Mouse (Mus musculus): ENCODE data around the gene Keap1. TPM values are rescaled to one million over a fixed set of nuclear protein-coding genes. Genes with fewer than 3 reads are reported as not detected.
A peak's percentile ranks its signal among the peaks of the same experiment; 100 is the strongest.
"Not testable (repeated sequence)": the region's sequence is repeated elsewhere in the genome, so short reads cannot be mapped to it uniquely, and the experiment has no call there.

The Keap1 gene
- polyA plus RNA-seq, 1 experiment from 2014 or later, result 65.2 TPM

- H3K27ac ChIP-seq, result no peak overlapping the region
- H3K36me3 ChIP-seq, result no peaks in the 10 kb centered on the region
- no peak for ATAC-seq (ENCODE audit: insufficient number of reproducible peaks, insufficient read depth, low FRiP score, low TSS enrichment, low read depth)
- H3K4me3 ChIP-seq (replicated peaks), result no peak overlapping the region
- WGBS, result 68% methylated on average over 6 of the region's 6 CpGs
- no peak overlapping the region for H3K4me2 ChIP-seq
- H3K9ac ChIP-seq (replicated peaks), result no peak overlapping the region
- H3K4me1 ChIP-seq (replicated peaks), result peaks cover 6% of the 10 kb centered on the region
- no peaks in the 10 kb centered on the region for H3K9me3 ChIP-seq
- no peaks in the 10 kb centered on the region for H3K27me3 ChIP-seq
These were observed 21.4 kb upstream of the Keap1 start for GRCm38 (mm10) chr9:21260491-21261040.

DNA sequence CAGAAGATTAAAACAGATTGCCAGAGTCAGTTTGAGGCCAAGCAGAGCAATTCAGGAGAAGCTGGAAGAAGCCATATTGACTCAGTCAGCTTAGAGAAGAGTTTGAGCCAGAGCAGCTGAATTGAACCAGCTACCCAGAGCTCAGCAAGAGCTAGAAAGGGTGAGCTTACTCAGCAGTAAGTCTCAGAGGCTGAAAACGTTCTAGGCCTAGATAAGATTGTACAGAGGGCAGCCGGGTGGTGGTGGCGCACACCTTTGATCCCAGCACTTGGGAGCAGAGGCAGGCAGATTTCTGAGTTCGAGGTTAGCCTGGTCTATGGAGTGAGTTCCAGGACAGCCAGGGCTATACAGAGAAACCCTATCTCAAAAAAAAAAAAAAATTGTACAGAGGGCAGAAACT lies 17.2 kb upstream of the Keap1 start:
- H3K4me3 ChIP-seq (replicated peaks); H3K27ac ChIP-seq; H3K36me3 ChIP-seq; H3K9me3 ChIP-seq; H3K4me2 ChIP-seq; H3K4me1 ChIP-seq (replicated peaks); H3K9ac ChIP-seq (replicated peaks); ATAC-seq (ENCODE audit: insufficient number of reproducible peaks, insufficient read depth, low FRiP score, low TSS enrichment, low read depth): not testable (repeated sequence)
- peaks cover 16% of the 10 kb centered on the region for H3K27me3 ChIP-seq
- WGBS, result 90% methylated on average over 4 of the region's 4 CpGs

DNA sequence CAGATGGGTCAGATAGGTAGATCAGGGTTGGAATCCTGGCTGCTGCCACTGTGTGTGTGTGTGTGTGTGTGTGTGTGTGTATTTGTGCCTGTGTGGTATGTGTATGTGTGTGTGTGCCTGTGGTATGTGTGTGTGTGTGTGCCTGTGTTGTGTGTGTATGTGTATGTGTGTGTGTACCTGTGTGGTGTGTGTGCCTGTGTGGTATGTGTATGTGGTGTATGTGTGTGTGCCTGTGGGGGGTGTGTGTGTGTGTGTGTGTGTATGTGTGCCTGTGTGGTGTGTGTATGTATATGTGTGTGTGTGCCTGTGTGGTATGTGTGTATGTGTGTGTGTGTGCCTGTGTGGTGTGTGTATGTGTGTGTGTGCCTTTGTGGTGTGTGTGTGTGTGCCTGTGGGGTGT lies 15.5 kb upstream of the Keap1 start:
- Histone ChIP-seq H3K27me3 (peaks cover 32% of the 10 kb centered on the region), H3K27ac (no peak overlapping the region), H3K9ac (replicated peaks) (no peak overlapping the region), H3K9me3 (no peaks in the 10 kb centered on the region), H3K4me3 (replicated peaks) (no peak overlapping the region), H3K4me1 (replicated peaks) (peaks cover 12% of the 10 kb centered on the region), H3K4me2 (no peak overlapping the region), H3K36me3 (no peaks in the 10 kb centered on the region)
- no peak; the same call in 1 of the 2 replicates for ATAC-seq (ENCODE audit: insufficient number of reproducible peaks, insufficient read depth, low FRiP score, low TSS enrichment, low read depth)

DNA sequence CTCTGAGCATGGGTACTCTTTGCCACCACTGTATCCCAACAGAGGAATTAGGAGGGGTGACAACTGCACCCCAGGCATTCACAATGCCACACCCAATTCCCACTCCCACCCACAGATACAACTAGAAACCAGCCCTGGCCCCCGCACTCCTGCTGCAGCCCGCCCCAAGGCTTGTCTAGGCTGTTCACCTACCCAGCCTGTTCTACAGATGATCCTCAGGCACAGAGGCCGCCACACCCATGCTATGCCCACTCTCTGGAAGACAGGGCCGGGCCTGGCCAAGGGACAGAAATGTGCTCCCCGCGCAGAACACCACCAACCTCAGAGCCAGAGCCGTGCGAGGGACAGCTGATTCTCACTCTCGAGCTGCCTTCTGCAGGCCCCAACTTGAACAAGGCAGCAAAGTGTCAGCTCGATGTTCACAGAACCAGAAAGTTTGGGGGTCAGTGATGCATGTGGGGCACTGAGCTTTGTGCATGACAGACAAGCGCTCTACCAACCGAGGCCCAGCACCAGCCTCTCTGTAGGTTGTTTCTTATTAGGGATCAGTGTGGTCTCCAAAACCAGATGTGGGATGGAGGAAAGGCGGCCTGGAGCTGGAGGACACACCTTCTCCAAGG lies 12.1 kb upstream of the Keap1 start:
- peak overlapping the region; percentile 12; the same call in 1 of the 2 replicates for H3K27ac ChIP-seq
- no peaks in the 10 kb centered on the region for H3K36me3 ChIP-seq
- H3K9ac ChIP-seq (replicated peaks), result no peak overlapping the region
- no peak for ATAC-seq (ENCODE audit: insufficient number of reproducible peaks, insufficient read depth, low FRiP score, low TSS enrichment, low read depth)
- 46% methylated on average over 13 of the region's 13 CpGs for WGBS
- H3K9me3 ChIP-seq, result no peaks in the 10 kb centered on the region
- no peak overlapping the region for H3K4me3 ChIP-seq (replicated peaks)
- no peak overlapping the region for H3K4me2 ChIP-seq
- H3K27me3 ChIP-seq, result peaks cover 66% of the 10 kb centered on the region
- peaks cover 21% of the 10 kb centered on the region for H3K4me1 ChIP-seq (replicated peaks)

GRCm38 (mm10) chr9:21250509-21250908 lies 11.3 kb upstream of the Keap1 start:
- no peaks in the 10 kb centered on the region for H3K36me3 ChIP-seq
- no peak for ATAC-seq (ENCODE audit: insufficient number of reproducible peaks, insufficient read depth, low FRiP score, low TSS enrichment, low read depth)
- no peaks in the 10 kb centered on the region for H3K9me3 ChIP-seq
- H3K27me3 ChIP-seq, result peaks cover 73% of the 10 kb centered on the region
- H3K27ac ChIP-seq, result no peak overlapping the region
- H3K4me1 ChIP-seq (replicated peaks), result peaks cover 21% of the 10 kb centered on the region
- H3K4me3 ChIP-seq (replicated peaks), result no peak overlapping the region
- no peak overlapping the region for H3K9ac ChIP-seq (replicated peaks)
- WGBS, result 61% methylated on average over 2 of the region's 2 CpGs
- no peak overlapping the region for H3K4me2 ChIP-seq

- Histone ChIP-seq H3K27ac (no peak overlapping the region), H3K4me3 (replicated peaks) (no peak overlapping the region), H3K9ac (replicated peaks) (no peak overlapping the region), H3K9me3 (no peaks in the 10 kb centered on the region), H3K27me3 (peaks cover 79% of the 10 kb centered on the region), H3K36me3 (no peaks in the 10 kb centered on the region), H3K4me2 (no peak overlapping the region), H3K4me1 (replicated peaks) (peaks cover 25% of the 10 kb centered on the region)
- no peak; the same call in 1 of the 2 replicates for ATAC-seq (ENCODE audit: insufficient number of reproducible peaks, insufficient read depth, low FRiP score, low TSS enrichment, low read depth)
- 16% methylated on average over 17 of the region's 17 CpGs for WGBS
These were observed 10.7 kb upstream of the Keap1 start for GRCm38 (mm10) chr9:21249629-21250508.

DNA sequence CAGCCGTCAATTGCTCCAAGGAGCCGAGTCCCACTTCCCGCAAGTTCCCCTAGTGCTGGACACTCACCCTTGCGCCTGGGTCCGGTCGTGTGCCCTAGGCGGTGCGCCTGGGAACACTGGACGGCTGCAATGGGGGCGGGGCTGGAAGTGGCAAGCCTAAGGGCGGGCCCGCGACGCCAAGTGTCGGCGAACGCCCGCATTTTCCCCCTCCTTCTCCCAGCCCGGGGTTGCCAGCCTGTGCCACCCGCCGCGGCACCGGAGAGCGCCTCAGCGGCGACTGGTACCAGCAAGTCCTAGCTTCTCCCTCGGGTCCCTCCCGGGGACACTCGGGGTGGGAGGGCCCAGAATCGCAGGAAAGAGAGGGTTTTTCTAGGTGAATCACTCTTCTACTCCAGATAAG lies 9.2 kb upstream of the Keap1 start, which contains the start of gene S1pr5:
Gene S1pr5 (minus strand): TSS at position 118 of the 400 bp plus-strand sequence.
- Histone ChIP-seq H3K9ac (replicated peaks) (no peak within 1 kb of the TSS), H3K9me3 (no peaks in the 10 kb centered on the region), H3K36me3 (no peaks in the 10 kb centered on the region), H3K27me3 (peaks cover 95% of the 10 kb centered on the region), H3K27ac (no peak within 1 kb of the TSS), H3K4me3 (replicated peaks) (peak within 1 kb of the TSS; percentile 29), H3K4me2 (peak within 1 kb of the TSS; percentile 51), H3K4me1 (replicated peaks) (peaks cover 36% of the 10 kb centered on the region)
- no peak for ATAC-seq (ENCODE audit: insufficient number of reproducible peaks, insufficient read depth, low FRiP score, low TSS enrichment, low read depth)
- WGBS, result under 1% methylated on average over 30 of the region's 30 CpGs

DNA sequence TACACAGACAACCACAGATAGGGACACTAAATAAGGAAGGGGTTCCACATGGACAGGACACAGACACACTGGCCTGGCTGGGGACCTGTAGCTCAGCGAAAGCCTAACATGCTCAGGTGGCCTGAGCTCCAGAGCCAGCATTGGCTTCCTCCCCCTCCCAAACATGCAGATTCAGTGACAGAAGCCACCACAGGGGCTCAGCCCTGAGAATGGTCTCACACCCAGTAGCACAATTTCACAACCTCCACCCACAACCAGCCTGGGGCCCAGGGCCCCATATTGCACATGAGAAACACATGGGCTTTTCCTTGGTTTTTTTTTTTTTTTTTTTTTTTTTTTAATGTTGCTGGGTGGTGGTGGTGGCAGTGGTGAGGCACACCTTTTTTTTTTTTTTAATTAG lies 7.2 kb upstream of the Keap1 start:
- Histone ChIP-seq H3K27me3 (peaks cover 96% of the 10 kb centered on the region), H3K27ac (no peak overlapping the region), H3K4me2 (no peak overlapping the region), H3K9ac (replicated peaks) (no peak overlapping the region), H3K4me1 (replicated peaks) (peaks cover 39% of the 10 kb centered on the region), H3K4me3 (replicated peaks) (no peak overlapping the region), H3K9me3 (peaks cover 4% of the 10 kb centered on the region), H3K36me3 (no peaks in the 10 kb centered on the region)
- 71% methylated on average over 1 of the region's 1 CpGs for WGBS
- no peak for ATAC-seq (ENCODE audit: insufficient number of reproducible peaks, insufficient read depth, low FRiP score, low TSS enrichment, low read depth)

DNA sequence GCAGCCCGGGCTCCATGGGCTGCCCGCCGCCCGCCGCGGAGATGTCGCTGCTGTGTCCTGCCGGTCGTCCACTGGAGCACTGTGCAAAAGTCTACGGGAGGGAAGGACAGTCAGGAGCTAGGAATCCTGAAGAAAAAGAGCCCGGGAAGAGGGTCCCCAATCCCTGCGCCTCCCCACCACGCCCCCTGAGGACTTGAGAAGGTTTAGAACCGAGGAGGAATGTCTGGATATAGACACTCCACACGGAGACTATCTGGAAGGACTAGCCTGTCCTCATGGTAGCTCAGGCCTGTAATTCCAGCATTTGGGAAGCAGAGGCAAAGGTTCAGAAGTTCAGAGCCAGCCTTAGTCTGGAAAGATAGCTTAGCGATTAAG lies 5.9 kb upstream of the Keap1 start:
- H3K4me3 ChIP-seq (replicated peaks), result peak overlapping the region; percentile 53
- peaks cover 30% of the 10 kb centered on the region for H3K4me1 ChIP-seq (replicated peaks)
- peak overlapping the region; percentile 93 for H3K4me2 ChIP-seq
- H3K27ac ChIP-seq, result no peak overlapping the region
- peaks cover 4% of the 10 kb centered on the region for H3K9me3 ChIP-seq
- peak overlapping the region; percentile 59 for H3K9ac ChIP-seq (replicated peaks)
- H3K36me3 ChIP-seq, result no peaks in the 10 kb centered on the region
- 2% methylated on average over 16 of the region's 16 CpGs for WGBS
- H3K27me3 ChIP-seq, result peaks cover 83% of the 10 kb centered on the region
- no peak for ATAC-seq (ENCODE audit: insufficient number of reproducible peaks, insufficient read depth, low FRiP score, low TSS enrichment, low read depth)

GRCm38 (mm10) chr9:21244428-21245112 lies 5.4 kb upstream of the Keap1 start:
- H3K27me3 ChIP-seq, result peaks cover 78% of the 10 kb centered on the region
- no peak for ATAC-seq (ENCODE audit: insufficient number of reproducible peaks, insufficient read depth, low FRiP score, low TSS enrichment, low read depth)
- peaks cover 4% of the 10 kb centered on the region for H3K9me3 ChIP-seq
- no peaks in the 10 kb centered on the region for H3K36me3 ChIP-seq
- peak overlapping the region; percentile 93 for H3K4me2 ChIP-seq
- H3K27ac ChIP-seq, result no peak overlapping the region
- peak overlapping the region; percentile 59 for H3K9ac ChIP-seq (replicated peaks)
- under 1% methylated on average over 72 of the region's 72 CpGs for WGBS
- H3K4me3 ChIP-seq (replicated peaks), result peak overlapping the region; percentile 53
- H3K4me1 ChIP-seq (replicated peaks), result peaks cover 26% of the 10 kb centered on the region
